Mouse (Mus musculus) right cerebral cortex, postnatal 36 days (tissue): ENCODE results near the gene 4933417A18Rik.
"Not testable (repeated sequence)": the region's sequence is repeated elsewhere in the genome, so short reads cannot be mapped to it uniquely, and the experiment has no call there.

Experiments
- DNase-seq, 2 experiments: peaks; one replicate each; pipeline ENCODE4 v3.0.0; 2022; ENCODE audit warnings: low spot score in 2 of 2, mixed read lengths in 1 of 2

The 4933417A18Rik gene

GRCm38 (mm10) chr13:34973770-34974169 lies 49.6 kb downstream of the 4933417A18Rik start:
- DNase-seq = no peak

- DNase-seq = no peak
These were observed 51.9 kb downstream of the 4933417A18Rik start for GRCm38 (mm10) chr13:34976116-34976515.

DNA sequence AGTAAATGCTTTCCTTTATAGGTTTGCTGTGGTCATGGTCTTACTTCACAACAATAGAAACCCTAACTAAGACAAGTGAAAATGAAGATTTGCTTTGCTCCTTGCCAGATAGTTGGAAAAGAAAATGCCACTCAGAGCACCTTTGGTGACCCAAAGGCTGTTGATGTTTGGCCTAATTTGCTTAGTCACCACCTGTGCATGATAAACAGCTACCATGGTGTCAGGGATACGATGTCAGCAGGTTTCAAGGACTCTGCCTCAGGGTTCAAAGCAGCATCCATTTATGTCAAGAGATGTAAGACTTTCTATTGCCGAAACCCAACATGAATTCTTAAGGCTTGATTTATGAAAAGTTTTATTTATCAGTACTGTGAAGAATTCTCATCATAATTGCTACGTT lies 53.2 kb downstream of the 4933417A18Rik start:
- DNase-seq = no peak

GRCm38 (mm10) chr13:34978635-34979034 lies 54.4 kb downstream of the 4933417A18Rik start:
- not testable (repeated sequence) for DNase-seq

DNA sequence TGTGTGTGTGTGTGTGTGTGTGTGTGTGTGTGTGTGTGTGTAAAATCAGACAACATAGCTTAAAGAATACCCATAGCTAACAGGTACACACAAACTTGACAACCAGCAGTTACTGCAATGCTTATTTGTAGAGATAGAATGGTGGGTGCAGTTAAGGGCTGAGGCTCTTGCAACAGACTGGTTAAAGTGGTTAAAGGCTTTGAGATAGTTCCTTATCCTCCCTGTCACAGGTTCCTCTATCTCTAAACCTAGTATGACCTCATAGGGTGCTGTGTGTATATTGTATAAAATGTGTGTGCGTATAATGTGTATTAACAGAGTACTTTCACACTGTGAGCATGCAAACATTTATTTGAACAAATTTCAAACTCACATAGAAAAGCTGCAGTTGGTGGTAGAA lies 59.3 kb downstream of the 4933417A18Rik start:
- DNase-seq = not testable (repeated sequence)

GRCm38 (mm10) chr13:34991581-34992273 lies 67.5 kb downstream of the 4933417A18Rik start:
- DNase-seq = no peak

- DNase-seq = no peak
These were observed 68.9 kb downstream of the 4933417A18Rik start for GRCm38 (mm10) chr13:34993085-34993484.

DNA sequence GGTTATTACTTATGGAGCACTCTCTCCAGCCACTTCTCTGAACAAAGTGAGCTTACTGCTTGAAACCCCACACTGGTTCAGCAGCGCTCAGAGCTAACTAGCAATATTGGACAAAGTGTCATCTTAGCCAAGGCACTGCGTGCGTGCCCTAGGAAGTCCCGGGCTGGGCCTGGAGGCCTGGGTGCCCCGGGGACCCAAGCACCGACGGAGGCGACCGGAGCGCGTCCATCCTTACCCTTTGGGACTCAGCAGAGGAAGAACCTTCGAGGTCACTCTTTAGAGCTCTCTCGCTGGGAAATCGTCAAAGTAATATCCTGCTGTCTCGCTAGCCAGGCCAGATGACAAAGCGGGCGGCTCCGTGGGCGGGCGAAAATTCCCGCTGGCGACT lies 69.4 kb downstream of the 4933417A18Rik start:
- no peak for DNase-seq

- peak; percentile 80 to 82 for DNase-seq
These were observed 70.0 kb downstream of the 4933417A18Rik start for GRCm38 (mm10) chr13:34993983-34994811.

DNA sequence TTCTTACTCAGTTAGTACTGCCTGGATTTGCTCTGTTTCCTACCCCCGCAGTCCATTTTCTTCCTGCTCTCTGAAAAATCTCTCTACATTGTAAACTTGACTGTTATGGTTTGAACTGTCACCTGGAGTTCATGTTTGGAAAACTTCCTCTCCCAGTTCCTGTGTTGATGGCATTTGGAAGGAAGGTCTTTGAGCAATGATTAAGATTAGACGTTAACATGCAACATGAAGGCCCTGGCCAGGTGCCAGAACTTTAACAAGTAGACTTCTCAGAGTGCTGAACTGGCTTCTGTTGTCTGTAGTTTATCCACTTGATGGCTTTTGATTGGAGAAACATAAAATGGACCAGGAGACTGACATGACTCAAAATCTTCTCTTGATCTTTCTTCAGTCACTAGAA lies 71.7 kb downstream of the 4933417A18Rik start:
- DNase-seq = no peak
